In the genomic region with DNA sequence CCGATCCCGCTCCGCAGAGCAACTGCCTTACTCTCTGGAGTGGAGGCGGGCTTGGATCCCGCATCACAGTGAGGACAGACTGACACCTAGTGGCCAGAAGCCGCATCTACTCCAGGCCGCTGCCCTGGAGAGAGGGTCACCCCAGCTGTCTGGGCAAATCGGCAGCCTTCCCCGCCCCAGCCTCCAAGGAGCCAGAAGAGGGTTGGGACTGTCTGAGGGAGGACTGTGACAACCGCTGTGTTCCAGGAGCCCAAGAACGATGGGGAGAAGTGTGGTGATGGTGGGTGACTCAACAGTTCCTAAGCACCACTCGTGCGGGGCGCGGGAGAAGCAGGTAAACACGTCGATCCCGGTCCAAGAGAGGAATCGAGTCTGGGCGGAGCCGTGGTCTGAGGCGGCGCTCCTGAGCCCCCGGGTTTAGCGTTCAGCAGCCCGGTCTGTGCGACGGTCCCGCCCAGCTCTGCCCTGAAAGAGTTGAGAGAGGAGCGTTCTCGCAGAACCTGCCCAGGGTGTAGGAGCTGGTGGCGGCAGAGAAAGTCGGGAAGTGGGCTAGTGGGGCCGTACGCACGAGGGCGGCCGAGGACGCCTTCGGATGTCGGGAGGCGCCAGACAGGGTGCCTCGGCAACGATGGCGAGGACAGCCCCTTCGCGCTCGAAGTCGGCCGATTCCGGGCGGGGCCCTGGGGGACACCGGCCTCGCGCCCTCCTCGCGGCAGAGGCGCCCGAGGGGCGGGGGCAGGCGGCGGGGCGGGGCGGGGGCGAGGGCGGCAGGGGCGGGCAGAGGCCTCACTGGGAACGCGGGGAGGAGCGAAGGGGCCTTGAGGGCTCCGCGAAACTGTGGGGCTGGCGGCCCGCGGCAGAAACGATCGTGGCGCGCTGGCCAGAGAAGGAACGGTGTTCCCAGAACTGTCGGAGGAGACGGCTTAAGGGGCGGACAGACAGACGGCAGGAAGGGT, we compare ENCODE assay signal across 8 mouse cellular contexts. TPM values are rescaled to one million over a fixed set of nuclear protein-coding genes. Genes with fewer than 3 reads are reported as not detected.
A peak's percentile ranks its signal among the peaks of the same experiment; 100 is the strongest.
DNase-seq lines count a peak whose midpoint lies in the region; ATAC-seq and TF ChIP-seq lines count a peak whose summit lies in the region.

No protein-coding gene starts in this region.

- H3K36me3 ChIP-seq in hindbrain, embryonic 12.5 days: peaks cover 22% of the 10 kb centered on the region
- H3K36me3 ChIP-seq in lung, postnatal 0 days (ENCODE audit: insufficient read depth, low read length): peaks cover 11% of the 10 kb centered on the region; the same call in 1 of the 2 replicates

- peaks cover 53% of the 10 kb centered on the region for H3K4me1 ChIP-seq in hindbrain, embryonic 12.5 days
- peaks cover 13% of the 10 kb centered on the region; the same call in 1 of the 2 replicates for H3K4me1 ChIP-seq in lung, postnatal 0 days (ENCODE audit: insufficient read depth, low read depth, low read length)

- TF ChIP-seq EP300 in lung, postnatal 0 days (IDR thresholded peaks at IDR 0.05): 0 out of 2 replicates have a peak, but pooled peaks have one; percentile 16

- no peaks in the 10 kb centered on the region for H3K27me3 ChIP-seq in hindbrain, embryonic 12.5 days
- no peaks in the 10 kb centered on the region for H3K27me3 ChIP-seq in lung, postnatal 0 days (replicated peaks; ENCODE audit: insufficient read depth, low read length)

- H3K27ac ChIP-seq in hindbrain, embryonic 12.5 days: peak overlapping the region; percentile 90
- H3K27ac ChIP-seq in lung, postnatal 0 days (ENCODE audit: low read length): peak overlapping the region; percentile 94

- peak overlapping the region; percentile 90 for H3K4me2 ChIP-seq in hindbrain, embryonic 12.5 days (replicated peaks)
- H3K4me2 ChIP-seq in lung, postnatal 0 days (replicated peaks; ENCODE audit: low read depth, low read length): peak overlapping the region; percentile 89

- WGBS in hindbrain, embryonic 12.5 days: under 1% methylated on average over 70 of the region's 84 CpGs
- WGBS in lung, postnatal 0 days: under 1% methylated on average over 62 of the region's 84 CpGs

- peak; percentile 84 for ATAC-seq in hindbrain, embryonic 12.5 days (ENCODE audit: low FRiP score)
- peak; percentile 86 for ATAC-seq in lung, postnatal 0 days

- H3K4me3 ChIP-seq in hindbrain, embryonic 12.5 days: peak overlapping the region; percentile 53
- H3K4me3 ChIP-seq in lung, postnatal 0 days (ENCODE audit: low read depth, low read length): peak overlapping the region; percentile 52

- DNase-seq in NIH3T3 (ENCODE audit: low read depth): peak; percentile 98
- peak; percentile 97 for DNase-seq in cerebellum, postnatal 10 days
- peak; percentile 88 to 92 for DNase-seq in frontal cortex, postnatal 10 days (ENCODE audit: low spot score in 2 of 2)
- peak; percentile 98 to 99 for DNase-seq in layer of hippocampus, postnatal 10 days (ENCODE audit: low spot score in 2 of 2)
- DNase-seq in lung, postnatal 0 days (ENCODE audit: low spot score): peak; percentile 96
- peak; percentile 93 for DNase-seq in ovary, postnatal 10 days (ENCODE audit: low spot score)
- DNase-seq in thymus, postnatal 10 days (ENCODE audit: low spot score in 2 of 2): peak; percentile 87 to 91

- H3K9me3 ChIP-seq in hindbrain, embryonic 12.5 days (replicated peaks): no peaks in the 10 kb centered on the region
- H3K9me3 ChIP-seq in lung, postnatal 0 days (ENCODE audit: low read length): no peaks in the 10 kb centered on the region

- TF ChIP-seq CTCF in lung, postnatal 0 days (IDR thresholded peaks at IDR 0.05): peak; percentile 99

- peak overlapping the region; percentile 73 for H3K9ac ChIP-seq in hindbrain, embryonic 12.5 days
- peak overlapping the region; percentile 59 for H3K9ac ChIP-seq in lung, postnatal 0 days (replicated peaks; ENCODE audit: low read depth)

RNA-seq across cellular contexts. Expression of a gene that starts 1.7 kb away (rescaled TPM):
- polyA plus RNA-seq in hindbrain, embryonic 12.5 days (2016; fragmentation: Nextera tagmentation; extraction: Ambion mirVana): 9.4 and 10.2 TPM in 2 replicates
- 10 to 100 TPM; 37.0 to 38.8 TPM for total RNA-seq in layer of hippocampus, postnatal 10 days (2021)
- polyA plus RNA-seq in lung, postnatal 0 days (2015; fragmentation: Nextera tagmentation; extraction: Ambion mirVana): 18.2 and 20.0 TPM in 2 replicates

RNA-seq across cellular contexts. Expression of a gene that starts 1.7 kb away (rescaled TPM):
- 10.7 and 12.9 TPM in 2 replicates for polyA plus RNA-seq in hindbrain, embryonic 12.5 days (2016; fragmentation: Nextera tagmentation; extraction: Ambion mirVana)
- 1 to 10 TPM; 6.2 to 6.4 TPM for total RNA-seq in layer of hippocampus, postnatal 10 days (2021)
- 11.7 and 14.4 TPM in 2 replicates for polyA plus RNA-seq in lung, postnatal 0 days (2015; fragmentation: Nextera tagmentation; extraction: Ambion mirVana)

RNA-seq across cellular contexts. Expression of a gene that starts 5.2 kb away (rescaled TPM):
- 894 and 983 TPM in 2 replicates for polyA plus RNA-seq in hindbrain, embryonic 12.5 days (2016; fragmentation: Nextera tagmentation; extraction: Ambion mirVana)
- 100 to 1,000 TPM; 878 to 942 TPM for total RNA-seq in layer of hippocampus, postnatal 10 days (2021)
- polyA plus RNA-seq in lung, postnatal 0 days (2015; fragmentation: Nextera tagmentation; extraction: Ambion mirVana): 991 and 1,079 TPM in 2 replicates

RNA-seq across cellular contexts. Expression of a gene that starts 10.0 kb away (rescaled TPM):
- 75.2 and 81.0 TPM in 2 replicates for polyA plus RNA-seq in hindbrain, embryonic 12.5 days (2016; fragmentation: Nextera tagmentation; extraction: Ambion mirVana)
- 10 to 100 TPM; 40.9 to 42.2 TPM for total RNA-seq in layer of hippocampus, postnatal 10 days (2021)
- 103 and 104 TPM in 2 replicates for polyA plus RNA-seq in lung, postnatal 0 days (2015; fragmentation: Nextera tagmentation; extraction: Ambion mirVana)

RNA-seq across cellular contexts. Expression of a gene that starts 12.8 kb away (rescaled TPM):
- polyA plus RNA-seq in hindbrain, embryonic 12.5 days (2016; fragmentation: Nextera tagmentation; extraction: Ambion mirVana): 149 and 152 TPM in 2 replicates
- 10 to 100 TPM; 47.8 to 48.9 TPM for total RNA-seq in layer of hippocampus, postnatal 10 days (2021)
- 33.0 and 33.9 TPM in 2 replicates for polyA plus RNA-seq in lung, postnatal 0 days (2015; fragmentation: Nextera tagmentation; extraction: Ambion mirVana)

Comparison
In these comparisons a context has a peak if more than half of its experiments do, and no peak if none do; other contexts are left out.
1. Peak in every context shown above with its lines: DNase-seq, ATAC-seq, H3K4me3 ChIP-seq and H3K27ac ChIP-seq.